Mouse (Mus musculus) liver, postnatal 0 days (tissue): Measurements from ENCODE around the gene Nubpl. TPM values are rescaled to one million over a fixed set of nuclear protein-coding genes. Genes with fewer than 3 reads are reported as not detected.
"Not testable (repeated sequence)": the region's sequence is repeated elsewhere in the genome, so short reads cannot be mapped to it uniquely, and the experiment has no call there.

Experiments
- ATAC-seq: fragments of 200-750 bp; cut with Nextera tagmentation; 2 replicates; pipeline ENCODE4 v1.8.0; 2017; ENCODE audit warnings: mild to moderate bottlenecking, moderate library complexity
- DNase-seq: peaks from one replicate; pipeline ENCODE4 v3.0.0-alpha.2; 2016
- H3K27ac ChIP-seq: fragments of 300-500 bp; sonication (generic); 2 replicates; pipeline ENCODE4 v1.5.1; 2014; ENCODE audit warnings: antibody characterized with exemption, moderate library complexity, mild to moderate bottlenecking, low read depth
- H3K27me3 ChIP-seq: fragments of 300-500 bp; sonication (generic); 2 replicates; pipeline ENCODE4 v1.6.1; 2014; ENCODE audit warnings: low read length, control low read depth, mixed read lengths; ENCODE audit not compliant: insufficient read depth
- H3K36me3 ChIP-seq: fragments of 300-500 bp; sonication (generic); replicated peaks from 2 replicates; pipeline ENCODE4 v1.6.1; 2014; ENCODE audit warnings: mild to moderate bottlenecking, control low read depth, low read length, moderate library complexity, mixed read lengths; ENCODE audit not compliant: insufficient read depth
- H3K4me1 ChIP-seq: fragments of 300-500 bp; sonication (generic); 2 replicates; pipeline ENCODE4 v1.6.1; 2014; ENCODE audit warnings: antibody characterized with exemption, mild to moderate bottlenecking, control low read depth; ENCODE audit not compliant: insufficient read depth
- H3K4me2 ChIP-seq: fragments of 300-500 bp; sonication (generic); 2 replicates; pipeline ENCODE4 v1.6.1; 2014; ENCODE audit warnings: low read depth, mild to moderate bottlenecking, low read length, moderate library complexity, mixed read lengths
- H3K4me3 ChIP-seq: fragments of 300-500 bp; sonication (generic); 2 replicates; pipeline ENCODE4 v1.5.1; 2014; ENCODE audit warnings: low read depth, low read length
- H3K9ac ChIP-seq: fragments of 300-500 bp; sonication (generic); replicated peaks from 2 replicates; pipeline ENCODE4 v1.6.1; 2014; ENCODE audit warnings: mild to moderate bottlenecking, moderate library complexity
- H3K9me3 ChIP-seq: fragments of 300-500 bp; sonication (generic); 2 replicates; pipeline ENCODE4 v1.6.1; 2016; ENCODE audit warnings: mild to moderate bottlenecking, control low read depth, low read length, mixed read lengths
- CTCF ChIP-seq: sonication (generic); IDR thresholded peaks from 2 replicates; pipeline ENCODE4 v1.5.1; 2016; ENCODE audit warnings: antibody characterized with exemption, low read depth
- EP300 ChIP-seq: IDR thresholded peaks from 2 replicates; pipeline ENCODE4 v1.6.1; 2016; ENCODE audit warnings: antibody characterized with exemption, low read depth, mild to moderate bottlenecking
- WGBS: fragments of 180-500 bp; shearing (Covaris S2); extraction: QIAGEN DNeasy Blood & Tissue Kit; methylation state at CpG from one replicate; pipeline ENCODE4 v1.1.7; 2014; ENCODE audit not compliant: insufficient replicate concordance; 5-methylcytosine and 5-hydroxymethylcytosine counted together
- polyA plus RNA-seq: library from polyadenylated mRNA; unstranded; fragments of >200 nt; fragmentation: Nextera tagmentation; extraction: Ambion mirVana; gene quantifications from 2 replicates; pipeline ENCODE4 v1.2.1, GENCODE M21; 2015

The Nubpl gene
- polyA plus RNA-seq, 1 experiment from 2014 or later, result 6.9 TPM

DNA sequence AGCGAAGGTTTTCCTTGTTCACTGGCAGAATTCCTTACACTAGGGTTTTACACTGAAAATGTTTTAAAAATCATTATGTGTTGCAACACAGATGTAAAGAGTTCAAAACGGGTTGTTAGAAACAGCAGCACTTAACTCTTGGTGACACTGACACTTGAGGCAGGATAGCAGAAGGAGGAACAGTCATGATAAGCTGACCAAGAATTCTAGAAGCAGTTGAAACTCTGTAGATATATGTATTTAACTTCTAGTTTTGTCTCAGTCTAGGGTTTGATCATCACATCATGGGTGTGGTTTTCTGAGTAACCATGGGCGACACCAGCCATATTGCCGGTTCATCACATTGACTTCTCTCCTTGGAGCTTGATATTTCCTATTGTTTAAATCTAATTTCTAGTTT, 127.4 kb downstream of the Nubpl start:
- H3K4me1 ChIP-seq, result no peaks in the 10 kb centered on the region
- no peak for DNase-seq
- no peak overlapping the region for H3K9ac ChIP-seq
- no peaks in the 10 kb centered on the region for H3K9me3 ChIP-seq
- TF ChIP-seq CTCF (no peak), EP300 (no peak)
- no peak overlapping the region for H3K4me3 ChIP-seq
- H3K27ac ChIP-seq, result no peak overlapping the region
- no peak for ATAC-seq
- H3K4me2 ChIP-seq, result no peak overlapping the region
- H3K27me3 ChIP-seq, result no peaks in the 10 kb centered on the region
- H3K36me3 ChIP-seq, result no peaks in the 10 kb centered on the region
- WGBS, result 74% methylated on average over 4 of the region's 4 CpGs

GRCm38 (mm10) chr12:52228746-52229145, 131.2 kb downstream of the Nubpl start:
- Histone ChIP-seq H3K9me3 (no peaks in the 10 kb centered on the region), H3K4me3 (no peak overlapping the region), H3K9ac (no peak overlapping the region), H3K36me3 (no peaks in the 10 kb centered on the region), H3K4me2 (no peak overlapping the region), H3K4me1 (no peaks in the 10 kb centered on the region), H3K27me3 (no peaks in the 10 kb centered on the region), H3K27ac (no peak overlapping the region)
- WGBS, result 73% methylated on average over 3 of the region's 3 CpGs
- no peak for DNase-seq
- no peak for ATAC-seq
- TF ChIP-seq EP300 (no peak), CTCF (no peak)

DNA sequence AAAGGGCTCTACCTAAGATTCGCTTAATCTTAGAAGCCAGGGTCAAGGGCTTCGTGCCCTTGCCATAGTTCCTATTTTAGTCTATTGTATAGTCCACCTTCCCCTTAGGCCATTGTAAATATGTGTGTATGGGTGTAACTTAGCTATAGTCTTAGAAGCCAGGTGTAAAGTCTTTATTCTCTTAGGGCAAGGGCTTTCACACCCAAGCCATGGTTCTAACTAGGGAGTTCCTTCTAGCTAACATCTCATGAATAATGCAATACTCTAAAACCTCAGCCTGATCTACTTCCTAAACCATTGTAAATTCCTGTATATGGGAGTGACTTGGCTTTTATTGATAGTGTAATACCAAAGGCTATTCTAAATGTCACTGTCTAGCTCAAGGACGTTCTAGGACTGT, 134.4 kb downstream of the Nubpl start:
- not testable (repeated sequence) for H3K4me1 ChIP-seq, H3K4me3 ChIP-seq, H3K9ac ChIP-seq, H3K9me3 ChIP-seq, ATAC-seq, H3K27ac ChIP-seq, DNase-seq, H3K27me3 ChIP-seq, H3K36me3 ChIP-seq, H3K4me2 ChIP-seq
- WGBS, result 72% methylated on average over 1 of the region's 3 CpGs

GRCm38 (mm10) chr12:52242712-52243111, 145.2 kb downstream of the Nubpl start:
- Histone ChIP-seq H3K36me3 (no peaks in the 10 kb centered on the region), H3K4me2 (no peak overlapping the region), H3K27ac (no peak overlapping the region), H3K9me3 (no peaks in the 10 kb centered on the region), H3K27me3 (no peaks in the 10 kb centered on the region), H3K4me1 (no peaks in the 10 kb centered on the region), H3K9ac (no peak overlapping the region), H3K4me3 (no peak overlapping the region)
- WGBS, result 81% methylated on average over 2 of the region's 2 CpGs
- TF ChIP-seq EP300 (no peak), CTCF (no peak)
- ATAC-seq (no peak), DNase-seq (no peak)

- DNase-seq (no peak), ATAC-seq (no peak)
- TF ChIP-seq CTCF (no peak), EP300 (no peak)
- Histone ChIP-seq H3K27ac (no peak overlapping the region), H3K4me1 (no peaks in the 10 kb centered on the region), H3K4me3 (no peak overlapping the region), H3K4me2 (no peak overlapping the region), H3K9ac (no peak overlapping the region), H3K36me3 (no peaks in the 10 kb centered on the region), H3K27me3 (no peaks in the 10 kb centered on the region), H3K9me3 (no peaks in the 10 kb centered on the region)
- WGBS, result 78% methylated on average over 9 of the region's 9 CpGs
These were observed 149.9 kb downstream of the Nubpl start for GRCm38 (mm10) chr12:52247438-52247837.

DNA sequence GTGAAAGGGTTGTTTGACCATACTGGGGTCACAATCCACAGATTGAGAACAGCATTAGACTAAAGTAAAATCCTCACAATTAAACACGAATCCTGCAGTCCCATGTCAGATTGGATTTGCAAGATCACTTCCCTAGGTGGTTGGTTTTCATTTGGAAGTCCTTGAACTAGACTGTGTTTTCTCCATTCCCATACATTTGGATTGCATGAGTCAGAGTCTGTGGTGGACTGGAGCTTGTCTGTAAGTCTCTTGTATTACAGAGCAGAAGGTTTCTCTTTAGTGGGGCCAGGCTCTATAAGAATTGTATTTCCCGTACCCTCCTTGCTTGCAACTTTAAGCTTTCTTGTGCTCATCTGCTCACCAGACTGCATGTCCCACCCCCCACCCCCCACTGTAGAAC, 151.0 kb downstream of the Nubpl start:
- no peak overlapping the region for H3K4me2 ChIP-seq
- H3K4me1 ChIP-seq, result no peaks in the 10 kb centered on the region
- no peak overlapping the region for H3K4me3 ChIP-seq
- 81% methylated on average over 2 of the region's 2 CpGs for WGBS
- no peak overlapping the region for H3K27ac ChIP-seq
- no peak overlapping the region for H3K9ac ChIP-seq
- no peak for DNase-seq
- H3K36me3 ChIP-seq, result no peaks in the 10 kb centered on the region
- no peaks in the 10 kb centered on the region for H3K27me3 ChIP-seq
- TF ChIP-seq CTCF (no peak), EP300 (no peak)
- no peak for ATAC-seq
- H3K9me3 ChIP-seq, result no peaks in the 10 kb centered on the region

- no peak for TF ChIP-seq EP300
- no peak for TF ChIP-seq CTCF
- no peak overlapping the region for H3K4me3 ChIP-seq
- no peaks in the 10 kb centered on the region for H3K27me3 ChIP-seq
- no peak overlapping the region for H3K27ac ChIP-seq
- DNase-seq (no peak), ATAC-seq (no peak)
- H3K4me1 ChIP-seq, result no peaks in the 10 kb centered on the region
- WGBS, result 79% methylated on average over 5 of the region's 5 CpGs
- H3K36me3 ChIP-seq, result no peaks in the 10 kb centered on the region
- no peak overlapping the region for H3K9ac ChIP-seq
- H3K9me3 ChIP-seq, result no peaks in the 10 kb centered on the region
- H3K4me2 ChIP-seq, result no peak overlapping the region
These were observed 156.6 kb downstream of the Nubpl start for GRCm38 (mm10) chr12:52254089-52254488.
